Mouse (Mus musculus) retina, embryonic 14.5 days (tissue): Measurements from ENCODE around the gene Arl10.
"Not testable (repeated sequence)": the region's sequence is repeated elsewhere in the genome, so short reads cannot be mapped to it uniquely, and the experiment has no call there.

Source experiments
- DNase-seq: peaks from one replicate; pipeline ENCODE4 v3.0.0-alpha.2; 2015; ENCODE audit warnings: low spot score

The Arl10 gene

DNA sequence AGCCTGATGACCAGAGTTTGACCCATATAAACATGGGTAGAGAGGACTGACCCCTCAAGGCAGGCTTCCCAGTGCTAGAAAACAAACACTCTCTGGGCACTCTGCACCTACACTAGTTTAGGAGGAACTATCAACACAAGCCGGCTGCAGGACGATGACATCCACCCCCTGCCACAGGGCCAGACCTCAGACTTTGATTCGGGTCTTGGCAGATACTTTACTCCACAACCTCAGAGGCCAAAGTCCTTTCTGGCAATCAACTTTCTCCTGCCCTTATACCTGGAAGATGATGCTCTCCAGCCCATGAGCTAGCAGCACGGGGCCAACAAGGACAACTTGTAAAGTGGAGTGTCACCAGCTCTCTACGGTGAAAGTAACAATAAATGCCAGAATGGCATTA lies 8.0 kb downstream of the Arl10 start:
- no peak for DNase-seq

DNA sequence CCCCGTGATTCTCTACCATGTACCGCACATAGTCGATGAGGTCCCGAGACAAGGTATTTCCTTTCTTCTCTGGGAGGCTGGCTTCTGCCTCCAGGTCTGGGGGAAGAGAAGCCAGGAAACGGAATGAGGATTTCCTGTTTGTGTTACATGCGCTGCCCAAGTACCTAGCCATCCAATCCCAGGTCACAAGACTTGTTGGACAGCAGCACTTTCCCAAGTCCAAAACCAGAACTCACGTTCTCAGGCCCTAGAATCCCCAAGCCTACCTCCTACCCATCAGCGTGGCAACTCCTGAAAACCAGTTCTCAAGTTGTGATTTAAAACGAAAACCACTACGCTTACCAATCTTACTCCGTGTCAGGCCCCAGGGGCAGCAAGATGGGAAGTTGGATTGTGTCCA lies 11.0 kb downstream of the Arl10 start:
- DNase-seq = no peak

DNA sequence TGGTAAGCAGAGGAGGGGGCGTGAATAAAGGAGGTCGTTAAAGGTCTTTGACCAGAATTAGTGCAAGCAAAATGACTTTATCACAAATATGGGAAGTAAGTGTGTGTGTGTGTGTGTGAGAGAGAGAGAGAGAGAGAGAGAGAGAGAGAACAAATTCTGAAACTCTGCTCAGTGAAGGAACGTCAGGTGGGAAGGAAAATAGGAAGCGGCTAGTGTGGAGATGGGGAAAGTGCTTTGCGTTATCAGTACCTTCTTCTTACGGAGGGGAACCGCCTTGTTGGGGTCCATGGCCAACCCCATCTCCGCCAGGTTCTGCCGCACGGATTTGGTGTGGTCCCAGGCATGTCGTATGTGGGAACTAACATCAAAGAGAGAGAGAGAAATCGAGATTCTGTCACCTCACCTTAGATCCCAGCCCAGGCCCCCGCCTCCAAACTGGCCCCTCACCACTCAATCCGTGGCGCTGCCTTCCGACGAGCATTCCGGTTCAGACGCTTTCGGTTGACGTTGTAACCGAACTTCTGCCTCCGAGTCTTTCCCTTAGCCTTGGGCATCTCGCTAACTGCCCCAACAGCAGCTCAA lies 14.7 kb downstream of the Arl10 start:
- no peak for DNase-seq

DNA sequence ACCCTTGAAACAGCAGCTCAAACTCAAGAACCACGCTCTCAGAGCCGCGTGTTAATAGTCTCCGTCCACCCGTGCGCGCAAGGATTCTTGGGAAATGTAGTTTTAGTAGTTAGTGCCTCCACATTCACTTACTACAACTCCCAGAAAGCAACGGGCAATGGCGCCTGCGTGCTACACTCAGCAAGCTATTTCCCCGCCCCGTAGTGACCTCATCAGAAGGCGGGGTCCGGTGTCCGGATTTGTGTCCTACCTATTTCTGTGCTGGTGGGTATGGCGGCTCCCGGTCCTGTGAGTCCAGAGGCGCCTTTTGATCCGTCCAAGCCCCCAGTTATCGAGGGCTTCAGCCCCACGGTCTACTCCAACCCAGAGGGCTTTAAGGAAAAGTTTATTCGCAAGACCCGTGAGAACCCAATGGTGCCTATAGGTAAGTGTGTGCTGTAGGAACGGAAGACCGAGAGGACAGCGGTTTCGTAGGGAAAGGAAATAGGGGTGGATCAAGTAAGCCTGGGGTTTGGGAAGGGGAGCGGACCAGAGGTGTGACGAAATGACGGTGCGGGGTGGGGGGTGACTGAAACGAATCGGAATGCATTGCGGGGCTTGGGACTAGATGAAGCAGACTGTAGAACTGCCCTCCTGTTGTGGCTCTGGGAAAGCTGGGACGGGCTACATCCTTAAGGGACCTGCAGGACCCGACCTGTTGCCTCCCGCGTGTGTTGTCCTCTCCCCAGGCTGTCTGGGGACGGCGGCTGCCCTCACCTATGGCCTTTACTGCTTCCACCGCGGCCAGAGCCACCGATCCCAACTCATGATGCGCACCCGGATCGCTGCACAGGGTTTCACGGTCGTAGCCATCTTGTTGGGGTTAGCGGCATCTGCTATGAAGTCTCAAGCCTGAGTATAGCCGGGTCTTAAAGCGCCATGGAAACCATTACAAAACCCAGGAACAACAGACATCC lies 15.5 kb downstream of the Arl10 start, which contains the start of the genes Nop16 and Higd2a:
Nop16 (minus strand) TSS at position 95 of the 956 bp plus-strand sequence.
Higd2a (plus strand) TSS at position 212 of the 956 bp plus-strand sequence.
- peak; percentile 99 for DNase-seq

DNA sequence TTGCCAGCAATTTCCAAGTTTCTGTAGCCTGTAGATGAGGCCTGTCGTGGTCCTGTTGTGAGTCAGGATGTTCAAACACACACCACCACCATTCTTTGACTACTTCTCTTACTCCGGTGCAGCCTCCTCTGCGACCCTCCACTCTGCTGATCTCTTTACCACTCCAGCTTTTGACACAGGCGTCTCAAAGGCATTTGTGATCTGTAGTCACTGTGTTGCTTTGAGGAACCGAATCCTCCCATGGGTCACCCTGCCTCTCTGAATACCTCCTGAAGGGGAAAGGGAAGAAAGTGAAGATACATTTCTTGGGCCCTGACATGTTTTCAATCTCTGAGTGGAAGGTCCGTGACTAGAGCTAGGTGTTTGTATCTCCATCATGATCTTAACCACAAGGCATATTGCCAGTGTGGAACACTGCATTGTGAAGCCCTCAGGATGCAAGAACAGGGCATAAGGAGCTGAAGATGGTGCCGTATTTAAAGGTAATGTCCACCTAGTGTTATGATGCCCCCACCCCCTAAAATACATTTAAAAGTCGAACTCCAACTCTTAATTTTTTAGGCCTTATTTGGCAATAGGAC lies 17.1 kb downstream of the Arl10 start:
- DNase-seq = no peak

DNA sequence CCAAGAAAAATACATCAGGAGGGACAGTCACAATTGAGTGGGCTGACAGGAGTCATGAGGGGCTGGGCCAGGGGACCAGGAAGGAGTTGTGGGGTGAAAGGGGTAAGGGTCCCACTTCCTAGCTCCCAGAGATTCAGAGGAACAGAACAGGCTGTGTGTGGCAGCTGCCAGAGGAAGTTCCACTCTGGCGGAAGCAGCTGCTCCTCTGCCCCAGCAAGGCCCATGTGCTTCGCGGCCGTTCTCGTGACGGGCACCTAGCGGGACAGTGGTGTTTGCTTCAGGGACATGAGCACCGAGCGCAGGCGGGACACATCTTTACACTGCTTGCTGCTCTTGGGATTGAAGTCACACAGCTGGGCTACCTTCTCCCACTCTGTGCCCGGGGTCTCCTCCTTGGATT lies 18.8 kb downstream of the Arl10 start:
- DNase-seq = no peak

DNA sequence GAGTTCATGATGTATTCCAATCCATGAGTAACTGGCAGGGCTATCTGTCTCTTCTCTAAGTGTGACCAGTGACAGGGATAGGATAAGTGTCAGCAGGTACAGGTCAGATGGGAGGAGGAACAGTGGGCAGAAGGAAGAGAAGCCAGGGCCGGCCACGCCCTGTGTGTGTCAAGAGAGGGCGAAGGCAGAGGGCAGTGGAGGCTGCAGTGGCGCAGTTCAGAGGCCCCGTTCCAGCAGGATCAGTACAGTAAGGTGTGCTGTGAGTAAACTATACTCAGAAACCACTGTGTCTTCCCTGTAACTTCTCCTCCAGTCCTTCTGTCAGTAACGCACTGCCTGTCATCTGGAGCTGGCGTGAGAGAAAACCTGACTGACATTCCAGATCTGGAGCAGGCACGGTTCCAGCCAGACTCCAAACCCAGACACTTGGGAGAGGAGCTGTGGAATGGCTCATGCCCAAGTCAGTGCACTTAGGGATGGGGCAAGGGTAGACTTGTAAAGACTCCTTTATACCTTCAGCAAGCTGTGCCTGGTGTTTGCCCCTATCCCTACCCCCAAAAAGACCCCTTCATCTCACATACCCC lies 21.4 kb downstream of the Arl10 start:
- DNase-seq = no peak

DNA sequence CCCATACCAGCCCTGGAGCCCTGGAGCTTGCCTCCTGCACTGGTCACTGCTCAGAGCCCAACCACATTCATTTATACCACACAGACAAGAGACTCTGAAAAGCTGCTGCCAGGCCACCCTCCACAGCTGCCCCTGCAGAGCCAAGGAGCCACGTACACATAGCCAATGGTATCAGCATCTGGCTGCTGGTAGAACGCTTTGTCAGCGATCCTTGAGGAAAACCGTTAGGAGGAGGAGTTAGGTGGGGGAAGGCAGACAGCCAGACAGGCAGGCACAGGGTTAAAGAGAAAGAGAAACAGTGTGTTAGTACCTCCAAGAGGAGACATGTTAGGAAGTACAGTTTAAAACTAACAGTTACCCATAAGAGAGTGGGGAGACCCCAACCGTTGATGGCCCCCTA lies 22.1 kb downstream of the Arl10 start:
- DNase-seq = no peak

DNA sequence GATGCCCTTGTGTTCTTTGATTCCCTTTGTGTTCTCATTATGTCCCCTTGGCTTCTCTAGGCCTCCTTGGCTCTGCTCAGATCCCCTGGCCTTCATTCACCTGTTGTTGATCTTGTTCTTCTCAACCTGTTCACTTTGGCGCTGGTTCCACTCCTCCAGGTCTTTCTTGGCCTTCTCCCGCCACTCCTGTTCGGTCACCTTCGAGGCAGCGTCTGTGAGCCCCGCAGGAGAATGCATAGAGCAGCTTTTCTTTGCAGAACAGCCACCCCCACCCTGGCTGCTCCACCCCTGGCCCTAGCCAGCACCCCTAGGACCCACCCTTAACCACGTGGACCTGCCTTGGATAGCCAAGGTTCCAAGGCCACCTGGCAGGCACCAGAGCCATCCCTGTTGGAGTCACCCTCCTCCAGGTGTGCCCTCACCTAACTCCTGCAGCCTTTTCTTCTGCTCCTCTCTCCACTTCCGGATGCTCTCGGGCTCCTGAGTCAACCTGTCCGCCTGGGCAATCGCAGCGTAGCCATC lies 23.9 kb downstream of the Arl10 start:
- DNase-seq = no peak

DNA sequence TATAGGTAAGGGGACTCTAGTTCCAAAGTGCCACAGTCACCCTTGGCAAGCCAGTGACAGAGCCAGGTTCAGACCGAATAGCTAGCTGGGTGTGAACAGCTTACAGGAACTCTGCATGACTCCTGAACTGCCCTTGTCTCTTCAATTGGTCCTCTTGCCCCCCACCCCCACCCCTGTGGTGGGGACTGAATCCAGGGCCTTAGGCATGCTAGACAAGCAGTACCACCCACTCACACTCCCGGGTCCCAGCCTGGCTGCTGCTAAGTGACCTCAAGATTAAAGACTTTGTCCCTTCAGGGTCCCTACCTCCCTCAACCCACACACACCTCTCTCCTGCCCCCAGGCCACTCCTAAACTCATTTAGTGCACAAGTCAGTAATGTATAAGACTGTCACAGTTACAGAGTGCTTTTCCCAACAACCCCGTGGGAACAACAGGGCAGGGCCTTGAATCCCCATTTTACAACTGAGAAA lies 27.9 kb downstream of the Arl10 start:
- DNase-seq = no peak

DNA sequence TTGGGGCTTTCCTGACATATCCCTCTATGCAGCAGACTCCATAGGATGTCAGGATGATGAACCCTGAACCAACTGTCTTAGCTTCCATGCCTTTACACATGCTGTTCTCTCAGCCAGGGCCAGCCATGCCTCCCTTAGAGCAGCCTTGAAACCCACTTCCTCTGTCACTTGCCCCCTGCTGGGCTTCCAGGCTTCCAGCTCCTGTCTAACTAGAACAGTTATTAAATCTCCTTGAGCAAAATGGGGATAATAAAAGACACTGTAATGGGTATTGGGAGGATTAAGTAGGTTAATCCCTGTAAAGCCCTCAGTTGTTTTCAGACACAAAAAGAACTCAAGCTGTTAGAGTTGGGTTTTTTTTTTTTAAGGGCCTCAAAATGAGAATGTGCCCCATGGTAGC lies 28.7 kb downstream of the Arl10 start:
- peak; percentile 59 for DNase-seq

DNA sequence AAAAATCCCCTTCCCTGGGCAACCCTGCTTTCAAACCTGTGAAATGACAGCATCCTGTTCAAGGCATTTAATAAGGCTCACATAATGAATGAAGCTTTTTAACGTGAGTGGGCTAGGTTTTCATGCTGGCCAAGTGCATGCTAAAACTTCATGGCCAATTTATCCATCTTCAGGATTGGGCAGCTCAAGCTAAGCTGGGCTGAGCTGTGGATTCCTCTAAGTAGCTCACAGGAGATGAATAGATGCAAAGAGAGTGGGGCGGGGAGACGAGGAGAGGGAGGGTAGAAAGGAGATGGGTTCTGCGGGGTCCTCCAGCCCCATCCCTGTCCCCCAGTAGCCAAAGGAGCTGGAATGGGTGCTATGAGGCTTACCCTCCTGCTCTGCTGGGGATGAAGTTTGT lies 29.4 kb downstream of the Arl10 start:
- no peak for DNase-seq

DNA sequence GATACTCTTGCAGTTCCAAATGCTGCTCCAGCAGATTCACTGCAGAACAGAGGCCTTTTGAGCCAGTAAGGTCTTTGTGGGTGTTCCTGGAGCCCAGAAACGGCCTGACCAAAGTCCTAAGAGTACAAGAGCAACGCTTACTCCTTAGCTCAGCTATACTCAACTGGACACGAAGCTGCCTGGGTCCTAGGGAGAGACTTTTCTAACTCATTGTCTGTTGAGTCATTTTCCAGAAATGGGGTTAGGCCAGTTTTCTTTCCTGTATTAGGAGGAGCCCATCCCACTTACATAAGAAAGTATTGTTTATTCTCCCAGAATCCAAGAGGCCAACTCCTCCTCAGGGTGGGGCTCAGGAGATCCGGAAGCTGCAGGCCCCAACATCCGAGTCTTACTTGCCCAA lies 30.6 kb downstream of the Arl10 start:
- no peak for DNase-seq

DNA sequence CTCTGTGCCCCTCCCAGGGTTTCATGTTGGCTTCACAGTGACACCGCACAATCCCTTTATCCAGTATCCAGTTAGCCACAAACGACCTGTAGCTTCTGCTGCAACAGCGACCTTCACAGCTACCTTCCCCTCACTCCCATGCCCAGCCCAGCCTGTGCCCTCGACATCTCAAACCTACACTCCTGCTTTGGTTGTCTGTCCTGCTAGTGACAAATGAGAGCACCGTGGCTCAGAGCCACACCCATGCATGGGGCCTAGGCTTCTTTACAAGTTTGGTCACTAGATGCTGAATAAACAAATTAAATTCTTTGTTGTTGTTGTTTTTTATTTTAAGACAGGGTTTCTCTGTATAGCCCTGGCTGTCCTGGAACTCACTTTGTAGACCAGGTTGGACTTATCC lies 32.4 kb downstream of the Arl10 start:
- DNase-seq = no peak

DNA sequence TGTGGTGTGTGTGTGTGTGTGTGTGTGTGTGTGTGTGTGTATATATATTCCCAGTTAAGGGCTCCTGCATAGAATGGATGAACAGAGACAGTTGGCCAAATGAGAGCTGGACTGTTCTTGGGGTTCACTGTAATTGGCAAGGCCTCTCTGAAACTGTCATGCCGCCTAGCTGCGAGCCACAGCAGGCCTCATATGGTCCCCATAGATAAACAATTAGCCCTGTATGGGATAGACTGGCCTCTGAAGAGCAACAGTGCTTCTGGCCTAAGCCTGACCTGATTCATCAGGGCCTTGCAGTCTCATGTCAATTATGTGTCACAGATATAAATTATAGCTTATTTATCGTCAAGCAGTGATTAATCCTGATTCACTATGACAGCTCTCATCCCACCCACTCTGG lies 33.2 kb downstream of the Arl10 start:
- DNase-seq = no peak

DNA sequence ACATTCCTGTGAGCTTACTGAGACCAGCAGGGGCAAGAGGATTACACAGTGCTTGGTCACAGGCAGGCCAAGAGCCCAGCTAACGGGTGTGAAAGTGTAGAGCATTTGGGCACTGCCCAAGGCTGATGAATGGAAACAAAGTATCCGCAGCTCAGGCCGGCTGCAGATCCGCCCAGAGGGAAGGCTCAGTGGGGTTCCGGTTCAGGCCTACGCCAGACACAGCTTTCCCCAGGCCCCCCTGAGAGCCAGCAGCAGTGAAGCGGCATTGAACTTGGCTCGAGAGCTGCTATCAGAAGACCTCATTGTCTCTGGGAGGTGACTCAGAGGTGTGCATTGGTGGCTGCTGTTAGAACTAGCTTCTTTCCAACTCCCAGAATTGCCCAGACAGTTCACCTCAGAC lies 33.9 kb downstream of the Arl10 start:
- peak; percentile 44 for DNase-seq

DNA sequence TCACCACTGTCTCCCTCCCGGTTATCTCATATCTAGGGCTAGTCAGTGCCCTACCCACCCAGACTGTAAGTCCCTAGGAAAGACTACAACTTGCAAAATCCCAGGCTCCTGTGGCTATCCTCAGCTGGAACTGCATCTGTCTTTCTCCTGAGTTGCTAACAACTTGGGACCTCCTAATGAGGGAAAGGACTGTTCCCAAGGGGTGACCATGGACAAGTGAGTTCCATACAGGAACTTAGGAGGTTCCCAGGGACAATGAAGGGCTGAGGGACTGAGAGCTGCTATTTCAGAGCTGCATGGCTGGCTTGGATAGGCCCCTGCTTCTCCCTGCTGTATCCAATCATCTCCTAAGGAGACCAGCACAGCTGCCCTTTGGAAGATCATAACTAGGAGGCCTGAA lies 34.5 kb downstream of the Arl10 start:
- DNase-seq = peak; percentile 11

DNA sequence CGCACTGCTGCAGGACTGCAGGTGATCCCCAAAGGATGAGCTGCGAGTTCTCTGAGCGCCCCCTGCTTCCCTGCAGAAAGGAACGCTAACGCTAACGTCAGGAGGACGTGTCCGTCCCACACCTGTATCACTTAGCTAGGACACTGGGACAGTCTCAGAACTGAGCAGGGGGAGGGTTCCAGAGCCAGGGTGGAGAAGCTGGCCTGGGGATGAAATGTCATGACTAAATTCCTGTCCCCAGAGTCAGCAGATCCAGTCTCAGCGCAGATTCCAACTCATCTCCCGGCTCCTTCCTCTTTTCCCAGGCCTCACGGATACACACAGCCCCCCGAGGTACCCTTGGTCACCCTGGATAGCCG lies 35.8 kb downstream of the Arl10 start:
- peak; percentile 10 for DNase-seq

DNA sequence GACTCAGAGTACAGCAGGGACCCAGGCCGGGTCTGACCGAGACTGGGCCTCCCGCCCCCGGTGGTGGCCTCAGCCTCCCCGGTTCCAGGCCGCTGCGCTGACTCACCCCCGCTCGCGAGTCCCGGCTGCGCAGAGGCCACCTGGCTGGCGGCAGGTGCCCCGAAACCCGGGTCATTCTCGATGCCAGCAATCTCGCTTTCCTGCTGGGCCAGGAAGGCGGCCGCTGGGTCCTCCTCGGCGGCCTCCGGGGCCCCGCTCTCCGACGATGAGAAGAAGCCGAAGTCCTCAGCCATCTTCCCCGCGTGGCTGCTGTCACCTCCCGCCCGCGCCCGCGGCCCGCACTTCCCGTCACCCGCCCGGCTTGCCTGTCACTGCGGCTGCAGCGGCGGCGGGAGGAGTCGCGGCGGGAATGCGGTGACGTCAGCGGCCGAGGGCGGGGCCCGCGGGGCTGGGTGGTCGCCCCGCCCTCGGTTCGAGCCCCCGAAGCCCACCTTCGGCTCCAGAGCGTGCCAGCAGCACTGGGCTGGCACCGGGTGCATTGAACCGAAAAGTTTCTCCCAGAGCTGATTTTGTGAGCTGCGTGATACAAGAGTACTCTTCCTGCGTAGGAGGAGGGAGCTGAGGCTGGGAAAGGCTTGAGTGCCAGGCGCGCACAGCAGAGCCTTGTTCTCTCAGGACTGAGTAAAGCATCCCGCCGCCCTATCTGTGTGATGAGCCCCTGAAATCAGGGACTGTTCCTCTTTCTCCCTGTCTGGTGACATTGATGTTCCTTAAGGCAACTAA lies 36.3 kb downstream of the Arl10 start, which contains the start of gene Cltb:
Cltb (minus strand) TSS at position 373 of the 783 bp plus-strand sequence.
- DNase-seq = peak; percentile 87

DNA sequence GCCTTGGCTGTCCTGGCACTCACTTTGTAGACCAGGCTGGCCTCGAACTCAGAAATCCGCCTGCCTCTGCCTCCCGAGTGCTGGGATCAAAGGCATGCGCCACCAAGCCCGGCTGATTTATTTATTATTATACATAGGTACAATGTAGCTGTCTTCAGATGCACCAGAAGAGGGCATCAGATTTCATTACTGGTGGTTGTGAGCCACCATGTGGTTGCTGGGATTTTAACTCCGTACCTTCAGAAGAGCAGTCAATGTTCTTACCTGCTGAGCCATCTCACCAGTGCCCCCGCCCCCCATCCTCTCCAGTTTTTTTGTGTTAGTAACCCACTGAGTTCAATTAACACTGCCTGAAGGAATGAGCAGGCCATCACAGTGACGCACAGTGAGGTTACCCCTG lies 38.3 kb downstream of the Arl10 start:
- not testable (repeated sequence) for DNase-seq

DNA sequence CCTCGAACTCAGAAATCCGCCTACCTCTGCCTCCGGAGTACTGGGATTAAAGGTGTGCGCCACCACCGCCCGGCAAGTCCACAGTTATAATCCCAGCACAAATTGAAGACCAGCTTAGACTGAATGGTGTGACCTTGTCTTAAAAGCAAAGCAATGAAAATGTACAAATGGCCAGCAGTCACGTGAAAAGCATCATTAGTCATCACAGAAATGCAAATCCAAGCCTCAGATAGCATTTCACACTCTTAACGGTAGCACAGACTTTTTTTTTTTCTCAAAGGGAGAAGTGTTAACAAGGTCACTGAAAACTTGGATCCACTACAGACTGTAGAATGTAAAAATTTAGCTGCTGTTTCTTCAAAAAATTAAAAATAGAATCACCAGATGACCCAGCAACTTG lies 41.5 kb downstream of the Arl10 start:
- DNase-seq = no peak

DNA sequence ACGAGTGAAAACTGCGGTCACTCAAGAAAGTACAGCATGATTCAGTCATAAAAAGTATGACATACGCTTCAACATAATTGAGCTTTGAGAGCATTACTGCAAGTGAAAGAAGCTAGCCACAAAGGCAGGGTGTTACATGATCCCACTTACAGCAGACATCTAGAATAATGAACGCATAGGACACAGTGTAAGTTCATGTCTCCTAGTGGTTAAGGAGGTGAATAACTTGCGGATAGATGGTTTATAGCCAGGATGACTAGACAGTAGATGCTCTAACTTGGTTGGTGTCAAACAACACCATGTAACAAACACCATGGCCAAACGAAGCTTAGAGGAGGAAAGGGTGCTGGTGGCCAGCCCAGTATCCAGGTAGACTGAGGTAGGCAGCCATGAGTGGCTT lies 42.2 kb downstream of the Arl10 start:
- DNase-seq = no peak
